Mouse (Mus musculus) lung, postnatal 0 days (tissue): ENCODE measurements around the gene Dhx34. TPM values are rescaled to one million over a fixed set of nuclear protein-coding genes. Genes with fewer than 3 reads are reported as not detected.
A peak's percentile ranks its signal among the peaks of the same experiment; 100 is the strongest.

Experiments
- ATAC-seq: fragments of 200-750 bp; cut with Nextera tagmentation; 2 replicates; pipeline ENCODE4 v1.8.0; 2017; ENCODE audit warnings: moderate library complexity
- DNase-seq: peaks from one replicate; pipeline ENCODE4 v3.0.0-alpha.2; 2016; ENCODE audit warnings: low spot score
- H3K27ac ChIP-seq: fragments of 300-500 bp; sonication (generic); 2 replicates; pipeline ENCODE4 v1.5.1; 2014; ENCODE audit warnings: antibody characterized with exemption, mild to moderate bottlenecking, low read length, mixed read lengths
- H3K27me3 ChIP-seq: fragments of 300-500 bp; sonication (generic); replicated peaks from 2 replicates; pipeline ENCODE4 v1.6.1; 2014; ENCODE audit warnings: low read length, mixed read lengths; ENCODE audit not compliant: insufficient read depth
- H3K36me3 ChIP-seq: fragments of 300-500 bp; sonication (generic); 2 replicates; pipeline ENCODE4 v1.6.1; 2014; ENCODE audit warnings: low read length, mixed read lengths; ENCODE audit not compliant: insufficient read depth
- H3K4me1 ChIP-seq: fragments of 300-500 bp; sonication (generic); 2 replicates; pipeline ENCODE4 v1.6.1; 2014; ENCODE audit warnings: antibody characterized with exemption, low read depth, low read length, mixed read lengths; ENCODE audit not compliant: insufficient read depth
- H3K4me2 ChIP-seq: fragments of 300-500 bp; sonication (generic); replicated peaks from 2 replicates; pipeline ENCODE4 v1.6.1; 2014; ENCODE audit warnings: low read depth, mild to moderate bottlenecking, low read length, moderate library complexity, mixed read lengths
- H3K4me3 ChIP-seq: fragments of 300-500 bp; sonication (generic); 2 replicates; pipeline ENCODE4 v1.5.1; 2014; ENCODE audit warnings: low read depth, low read length
- H3K9ac ChIP-seq: fragments of 300-500 bp; sonication (generic); replicated peaks from 2 replicates; pipeline ENCODE4 v1.6.1; 2014; ENCODE audit warnings: low read depth, mild to moderate bottlenecking
- H3K9me3 ChIP-seq: fragments of 300-500 bp; sonication (generic); 2 replicates; pipeline ENCODE4 v1.6.1; 2016; ENCODE audit warnings: low read length, mixed read lengths
- CTCF ChIP-seq: IDR thresholded peaks from 2 replicates; pipeline ENCODE4 v1.5.1; 2016; ENCODE audit warnings: antibody characterized with exemption, mild to moderate bottlenecking
- EP300 ChIP-seq: IDR thresholded peaks from 2 replicates; pipeline ENCODE4 v1.6.1; 2016; ENCODE audit warnings: antibody characterized with exemption, mild to moderate bottlenecking, control low read depth
- WGBS: fragments of 180-500 bp; shearing (Covaris S2); extraction: QIAGEN DNeasy Blood & Tissue Kit; methylation state at CpG from one replicate; pipeline ENCODE4 v1.1.7; 2014; 5-methylcytosine and 5-hydroxymethylcytosine counted together
- polyA plus RNA-seq: library from polyadenylated mRNA; unstranded; fragments of >200 nt; fragmentation: Nextera tagmentation; extraction: Ambion mirVana; gene quantifications from 2 replicates; pipeline ENCODE4 v1.2.1, GENCODE M21; 2015

Gene Dhx34
- polyA plus RNA-seq, 1 experiment from 2014 or later = 7.8 TPM

GRCm38 (mm10) chr7:16175542-16175931 is 46.3 kb downstream of the Dhx34 start:
- Histone ChIP-seq H3K4me3 (peak overlapping the region; percentile 55), H3K36me3 (no peaks in the 10 kb centered on the region), H3K27ac (no peak overlapping the region), H3K4me2 (peak overlapping the region; percentile 83), H3K4me1 (no peaks in the 10 kb centered on the region), H3K9ac (peak overlapping the region; percentile 1), H3K27me3 (no peaks in the 10 kb centered on the region), H3K9me3 (no peaks in the 10 kb centered on the region)
- DNase-seq (no peak), ATAC-seq (peak; percentile 21; the same call in 1 of the 2 replicates)
- no peak for TF ChIP-seq CTCF
- TF ChIP-seq EP300 = no peak
- WGBS = 0% methylated on average over 10 of the region's 10 CpGs

GRCm38 (mm10) chr7:16174597-16175541 is 47.0 kb downstream of the Dhx34 start, which contains the start of gene Meis3:
Gene Meis3, plus strand, starts transcription at chr7:16175090.
- ATAC-seq (peak; percentile 87), DNase-seq (peak; percentile 67)
- no peak for TF ChIP-seq EP300
- peak; percentile 65 for TF ChIP-seq CTCF
- Histone ChIP-seq H3K9ac (peak within 1 kb of the TSS; percentile 1), H3K9me3 (no peaks in the 10 kb centered on the region), H3K4me2 (peak within 1 kb of the TSS; percentile 83), H3K4me3 (peak within 1 kb of the TSS; percentile 55), H3K36me3 (no peaks in the 10 kb centered on the region), H3K27me3 (no peaks in the 10 kb centered on the region), H3K27ac (no peak within 1 kb of the TSS), H3K4me1 (no peaks in the 10 kb centered on the region)
- under 1% methylated on average over 42 of the region's 42 CpGs for WGBS

- H3K9me3 ChIP-seq = no peaks in the 10 kb centered on the region
- WGBS = 46% methylated on average over 5 of the region's 5 CpGs
- no peak overlapping the region for H3K9ac ChIP-seq
- ATAC-seq (no peak), DNase-seq (no peak)
- H3K4me3 ChIP-seq = no peak overlapping the region
- H3K27ac ChIP-seq = no peak overlapping the region
- H3K4me1 ChIP-seq = no peaks in the 10 kb centered on the region
- TF ChIP-seq EP300 (no peak), CTCF (no peak)
- no peaks in the 10 kb centered on the region for H3K27me3 ChIP-seq
- no peak overlapping the region for H3K4me2 ChIP-seq
- no peaks in the 10 kb centered on the region for H3K36me3 ChIP-seq
These were observed 48.7 kb downstream of the Dhx34 start for GRCm38 (mm10) chr7:16173146-16173545.

GRCm38 (mm10) chr7:16172586-16173140 is 49.2 kb downstream of the Dhx34 start:
- H3K27ac ChIP-seq = no peak overlapping the region
- no peaks in the 10 kb centered on the region for H3K27me3 ChIP-seq
- no peak for DNase-seq
- no peaks in the 10 kb centered on the region for H3K36me3 ChIP-seq
- H3K4me3 ChIP-seq = no peak overlapping the region
- no peaks in the 10 kb centered on the region for H3K9me3 ChIP-seq
- no peaks in the 10 kb centered on the region for H3K4me1 ChIP-seq
- H3K4me2 ChIP-seq = no peak overlapping the region
- no peak overlapping the region for H3K9ac ChIP-seq
- WGBS = 22% methylated on average over 1 of the region's 1 CpGs
- TF ChIP-seq EP300 = no peak
- TF ChIP-seq CTCF = no peak
- no peak for ATAC-seq

GRCm38 (mm10) chr7:16172141-16172581 is 49.7 kb downstream of the Dhx34 start:
- Histone ChIP-seq H3K9me3 (no peaks in the 10 kb centered on the region), H3K27ac (no peak overlapping the region), H3K27me3 (no peaks in the 10 kb centered on the region), H3K36me3 (no peaks in the 10 kb centered on the region), H3K4me3 (no peak overlapping the region), H3K4me2 (no peak overlapping the region), H3K4me1 (no peaks in the 10 kb centered on the region), H3K9ac (no peak overlapping the region)
- TF ChIP-seq EP300 (no peak), CTCF (no peak)
- DNase-seq (no peak), ATAC-seq (no peak)
- 13% methylated on average over 1 of the region's 1 CpGs for WGBS

GRCm38 (mm10) chr7:16162036-16162435 is 59.8 kb downstream of the Dhx34 start:
- peaks cover 7% of the 10 kb centered on the region for H3K27me3 ChIP-seq
- no peak overlapping the region for H3K4me3 ChIP-seq
- H3K4me1 ChIP-seq = no peaks in the 10 kb centered on the region
- no peak overlapping the region for H3K27ac ChIP-seq
- H3K36me3 ChIP-seq = no peaks in the 10 kb centered on the region
- ATAC-seq (no peak), DNase-seq (no peak)
- no peak overlapping the region for H3K9ac ChIP-seq
- no peak overlapping the region for H3K4me2 ChIP-seq
- no peaks in the 10 kb centered on the region for H3K9me3 ChIP-seq
- 72% methylated on average over 7 of the region's 7 CpGs for WGBS
- TF ChIP-seq EP300 = no peak
- no peak for TF ChIP-seq CTCF
